Mouse (Mus musculus): Measurements from ENCODE around the gene Cobll1. TPM values are rescaled to one million over a fixed set of nuclear protein-coding genes. Genes with fewer than 3 reads are reported as not detected.

The Cobll1 gene
- polyA plus RNA-seq, 1 experiment = 14.0 TPM

- DNase-seq = no peak
- WGBS = 90% methylated on average over 1 of the region's 1 CpGs
- TF ChIP-seq CTCF (IDR thresholded peaks at IDR 0.05; ENCODE audit: insufficient read depth, low read length) (no peak), POLR2A (IDR thresholded peaks at IDR 0.05; ENCODE audit: borderline replicate concordance, extremely low read depth, low read depth, low read length) (no peak)
- H3K4me3 ChIP-seq (replicated peaks; ENCODE audit: extremely low read depth, low read depth, low read length) = no peak overlapping the region
- no peaks in the 10 kb centered on the region for H3K4me1 ChIP-seq (ENCODE audit: control insufficient read depth, insufficient read depth, low read length)
Measured at GRCm38 (mm10) chr2:65147431-65147830, 91.8 kb downstream of the Cobll1 start.

GRCm38 (mm10) chr2:65145421-65146117 is 93.6 kb downstream of the Cobll1 start:
- TF ChIP-seq POLR2A (IDR thresholded peaks at IDR 0.05; ENCODE audit: borderline replicate concordance, extremely low read depth, low read depth, low read length) (no peak), CTCF (IDR thresholded peaks at IDR 0.05; ENCODE audit: insufficient read depth, low read length) (peak; percentile 45)
- peaks cover 3% of the 10 kb centered on the region for H3K4me1 ChIP-seq (ENCODE audit: control insufficient read depth, insufficient read depth, low read length)
- H3K4me3 ChIP-seq (replicated peaks; ENCODE audit: extremely low read depth, low read depth, low read length) = no peak overlapping the region
- 46% methylated on average over 6 of the region's 6 CpGs for WGBS
- DNase-seq = no peak

GRCm38 (mm10) chr2:65141093-65141661 is 98.0 kb downstream of the Cobll1 start:
- H3K4me1 ChIP-seq (ENCODE audit: control insufficient read depth, insufficient read depth, low read length) = peaks cover 3% of the 10 kb centered on the region
- no peak for TF ChIP-seq POLR2A (IDR thresholded peaks at IDR 0.05; ENCODE audit: borderline replicate concordance, extremely low read depth, low read depth, low read length)
- no peak for TF ChIP-seq CTCF (IDR thresholded peaks at IDR 0.05; ENCODE audit: insufficient read depth, low read length)
- no peak overlapping the region for H3K4me3 ChIP-seq (replicated peaks; ENCODE audit: extremely low read depth, low read depth, low read length)
- DNase-seq = no peak
- 62% methylated on average over 4 of the region's 4 CpGs for WGBS

GRCm38 (mm10) chr2:65140330-65140922 is 98.8 kb downstream of the Cobll1 start:
- DNase-seq = no peak
- WGBS = 51% methylated on average over 6 of the region's 6 CpGs
- peaks cover 3% of the 10 kb centered on the region for H3K4me1 ChIP-seq (ENCODE audit: control insufficient read depth, insufficient read depth, low read length)
- TF ChIP-seq CTCF (IDR thresholded peaks at IDR 0.05; ENCODE audit: insufficient read depth, low read length) = no peak
- TF ChIP-seq POLR2A (IDR thresholded peaks at IDR 0.05; ENCODE audit: borderline replicate concordance, extremely low read depth, low read depth, low read length) = no peak
- no peak overlapping the region for H3K4me3 ChIP-seq (replicated peaks; ENCODE audit: extremely low read depth, low read depth, low read length)

GRCm38 (mm10) chr2:65139606-65140329 is 99.4 kb downstream of the Cobll1 start:
- Histone ChIP-seq H3K4me3 (replicated peaks; ENCODE audit: extremely low read depth, low read depth, low read length) (no peak overlapping the region), H3K4me1 (ENCODE audit: control insufficient read depth, insufficient read depth, low read length) (peaks cover 3% of the 10 kb centered on the region)
- WGBS = 60% methylated on average over 4 of the region's 4 CpGs
- no peak for DNase-seq
- TF ChIP-seq POLR2A (IDR thresholded peaks at IDR 0.05; ENCODE audit: borderline replicate concordance, extremely low read depth, low read depth, low read length) = no peak
- no peak for TF ChIP-seq CTCF (IDR thresholded peaks at IDR 0.05; ENCODE audit: insufficient read depth, low read length)

GRCm38 (mm10) chr2:65138992-65139391 is 100.2 kb downstream of the Cobll1 start:
- no peak for DNase-seq
- TF ChIP-seq POLR2A (IDR thresholded peaks at IDR 0.05; ENCODE audit: borderline replicate concordance, extremely low read depth, low read depth, low read length) = no peak
- no peak for TF ChIP-seq CTCF (IDR thresholded peaks at IDR 0.05; ENCODE audit: insufficient read depth, low read length)
- Histone ChIP-seq H3K4me3 (replicated peaks; ENCODE audit: extremely low read depth, low read depth, low read length) (no peak overlapping the region), H3K4me1 (ENCODE audit: control insufficient read depth, insufficient read depth, low read length) (peaks cover 3% of the 10 kb centered on the region)
- WGBS = 74% methylated on average over 5 of the region's 5 CpGs

- H3K4me1 ChIP-seq (ENCODE audit: control insufficient read depth, insufficient read depth, low read length) = no peaks in the 10 kb centered on the region; the same call in 1 of the 2 replicates
- 76% methylated on average over 12 of the region's 12 CpGs for WGBS
- H3K4me3 ChIP-seq (replicated peaks; ENCODE audit: extremely low read depth, low read depth, low read length) = no peak overlapping the region
- no peak for DNase-seq
- no peak for TF ChIP-seq CTCF (IDR thresholded peaks at IDR 0.05; ENCODE audit: insufficient read depth, low read length)
- TF ChIP-seq POLR2A (IDR thresholded peaks at IDR 0.05; ENCODE audit: borderline replicate concordance, extremely low read depth, low read depth, low read length) = no peak
Measured at GRCm38 (mm10) chr2:65126141-65126783, 112.9 kb downstream of the Cobll1 start.

GRCm38 (mm10) chr2:65123702-65124101 is 115.5 kb downstream of the Cobll1 start:
- TF ChIP-seq POLR2A (IDR thresholded peaks at IDR 0.05; ENCODE audit: borderline replicate concordance, extremely low read depth, low read depth, low read length) = no peak
- no peak for TF ChIP-seq CTCF (IDR thresholded peaks at IDR 0.05; ENCODE audit: insufficient read depth, low read length)
- WGBS = 70% methylated on average over 3 of the region's 3 CpGs
- no peak for DNase-seq
- Histone ChIP-seq H3K4me1 (ENCODE audit: control insufficient read depth, insufficient read depth, low read length) (peaks cover 10% of the 10 kb centered on the region), H3K4me3 (replicated peaks; ENCODE audit: extremely low read depth, low read depth, low read length) (no peak overlapping the region)

GRCm38 (mm10) chr2:65121435-65121834 is 117.8 kb downstream of the Cobll1 start:
- Histone ChIP-seq H3K4me3 (replicated peaks; ENCODE audit: extremely low read depth, low read depth, low read length) (no peak overlapping the region), H3K4me1 (ENCODE audit: control insufficient read depth, insufficient read depth, low read length) (peaks cover 16% of the 10 kb centered on the region)
- WGBS = 16% methylated on average over 1 of the region's 1 CpGs
- no peak for TF ChIP-seq POLR2A (IDR thresholded peaks at IDR 0.05; ENCODE audit: borderline replicate concordance, extremely low read depth, low read depth, low read length)
- TF ChIP-seq CTCF (IDR thresholded peaks at IDR 0.05; ENCODE audit: insufficient read depth, low read length) = 0 out of 2 replicates have a peak, but pooled peaks have one; percentile 4
- no peak for DNase-seq

Measured in lung, adult 2 months (tissue).